Mouse (Mus musculus) heart, embryonic 14.5 days (tissue): ENCODE measurements at regions not wholly inside any gene's neighbourhood (a gene's known extent, or its start where the extent isn't known, plus 50 kb on each side); places are given as distances from the start of the nearest gene placed in this dataset.

Source experiments
- ATAC-seq: fragments of 200-750 bp; cut with Nextera tagmentation; 2 replicates; pipeline ENCODE4 v1.8.0; 2017; ENCODE audit warnings: low read depth, moderate TSS enrichment; ENCODE audit not compliant: insufficient number of reproducible peaks, insufficient read depth, low FRiP score
- H3K27ac ChIP-seq, 2 experiments: fragments of 200-500 bp in 1 of 2; fragments of 300-500 bp in 1 of 2; sonication (generic) in 1 of 2; replicated peaks in 1 of 2; 2 replicates each; pipeline ENCODE4 v1.5.1; 2012 to 2014; ENCODE audit warnings: low read depth in 2 of 2, low read length in 2 of 2, control low read depth in 1 of 2, mild to moderate bottlenecking in 1 of 2, mixed read lengths in 1 of 2; ENCODE audit not compliant: control insufficient read depth in 1 of 2, insufficient read depth in 1 of 2
- H3K27me3 ChIP-seq: fragments of 300-500 bp; sonication (generic); 2 replicates; pipeline ENCODE4 v1.6.1; 2014; ENCODE audit warnings: mild to moderate bottlenecking, low read length, control low read depth; ENCODE audit not compliant: control insufficient read depth, insufficient read depth
- H3K36me3 ChIP-seq: fragments of 300-500 bp; sonication (generic); 2 replicates; pipeline ENCODE4 v1.6.1; 2014; ENCODE audit warnings: mild to moderate bottlenecking, control low read depth, low read length, mixed read lengths; ENCODE audit not compliant: control insufficient read depth, insufficient read depth
- H3K4me1 ChIP-seq, 2 experiments: fragments of 200-500 bp in 1 of 2; fragments of 300-500 bp in 1 of 2; sonication (generic) in 1 of 2; 2 replicates each; pipeline ENCODE4 v1.6.1; 2012 to 2014; ENCODE audit warnings: low read length in 2 of 2, control low read depth in 1 of 2, mixed read lengths in 1 of 2; ENCODE audit not compliant: control insufficient read depth in 2 of 2, insufficient read depth in 2 of 2
- H3K4me2 ChIP-seq: fragments of 300-500 bp; sonication (generic); 2 replicates; pipeline ENCODE4 v1.6.1; 2014; ENCODE audit warnings: mild to moderate bottlenecking, low read length
- H3K4me3 ChIP-seq, 2 experiments: fragments of 200-500 bp in 1 of 2; fragments of 300-500 bp in 1 of 2; sonication (generic) in 1 of 2; 2 replicates each; pipeline ENCODE4 v1.5.1; 2012 to 2014; ENCODE audit warnings: low read length in 2 of 2, mild to moderate bottlenecking in 2 of 2, control low read depth in 1 of 2, low read depth in 1 of 2, moderate library complexity in 1 of 2; ENCODE audit not compliant: control insufficient read depth in 1 of 2, insufficient read depth in 1 of 2
- H3K9ac ChIP-seq: fragments of 300-500 bp; sonication (generic); 2 replicates; pipeline ENCODE4 v1.6.1; 2014; ENCODE audit warnings: mild to moderate bottlenecking, low read length
- H3K9me3 ChIP-seq: fragments of 300-500 bp; sonication (generic); 2 replicates; pipeline ENCODE4 v1.6.1; 2016; ENCODE audit warnings: low read length, control low read depth; ENCODE audit not compliant: control insufficient read depth
- WGBS: fragments of 180-500 bp; shearing (Covaris S2); extraction: QIAGEN DNeasy Blood & Tissue Kit; methylation state at CpG from one replicate; pipeline ENCODE4 v1.1.7; 2014; 5-methylcytosine and 5-hydroxymethylcytosine counted together

DNA sequence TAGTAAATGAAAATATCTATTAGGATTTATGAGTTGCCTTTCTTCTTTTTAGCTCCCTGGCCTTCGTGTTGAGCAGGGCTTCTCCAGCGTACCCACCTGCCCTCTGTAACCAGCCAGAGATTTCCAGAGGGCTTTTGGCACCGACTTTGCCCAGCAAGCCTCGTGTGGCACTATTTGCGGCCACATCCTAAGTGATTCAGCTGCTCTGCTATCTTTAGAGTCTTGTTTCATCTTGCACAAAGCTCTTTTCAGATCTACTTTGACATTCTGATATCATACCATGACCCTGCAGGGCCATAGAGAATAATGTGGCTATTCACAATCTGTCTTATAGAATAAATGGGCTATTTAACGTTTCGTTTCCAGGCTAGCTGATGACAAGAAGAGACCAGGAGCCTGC lies 115.4 kb upstream of the Ddhd1 start:
- Histone ChIP-seq H3K4me1 (peaks cover 0 to 6% of the 10 kb centered on the region in 2 experiments; a peak in 1 of 4 replicates), H3K27ac (no peak overlapping the region), H3K27me3 (no peaks in the 10 kb centered on the region), H3K4me3 (peak overlapping the region in 1 of 2 experiments; percentile 26; a peak in 1 of 4 replicates), H3K36me3 (no peaks in the 10 kb centered on the region), H3K4me2 (peak overlapping the region; percentile 69), H3K9me3 (no peaks in the 10 kb centered on the region), H3K9ac (no peak overlapping the region)
- ATAC-seq, result no peak
- WGBS, result 47% methylated on average over 7 of the region's 7 CpGs

DNA sequence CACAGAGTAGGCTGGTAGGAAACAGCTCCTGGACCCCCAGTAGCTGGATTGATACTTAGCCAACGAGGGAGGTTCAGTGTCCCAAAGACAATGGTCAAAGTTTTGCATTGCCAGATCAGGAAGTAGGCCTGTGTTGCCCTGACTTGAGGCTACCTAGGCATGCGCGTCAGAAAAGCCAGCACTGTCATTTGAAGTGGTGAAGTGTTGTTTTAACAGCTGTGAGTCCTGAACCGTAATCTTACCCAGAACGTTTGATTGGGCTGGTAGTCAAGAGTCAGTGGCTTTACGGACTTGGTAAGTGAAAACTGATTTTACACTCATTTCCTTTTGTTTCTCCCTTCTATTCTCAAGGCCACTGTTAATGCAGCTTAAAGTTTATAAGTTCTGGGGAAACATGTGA lies 123.9 kb upstream of the Ddhd1 start:
- Histone ChIP-seq H3K9me3 (no peaks in the 10 kb centered on the region), H3K36me3 (no peaks in the 10 kb centered on the region), H3K27me3 (no peaks in the 10 kb centered on the region), H3K9ac (no peak overlapping the region), H3K4me1 (no peaks in the 10 kb centered on the region), H3K4me3 (no peak overlapping the region), H3K27ac (no peak overlapping the region), H3K4me2 (no peak overlapping the region)
- ATAC-seq, result no peak
- WGBS, result 66% methylated on average over 6 of the region's 6 CpGs

DNA sequence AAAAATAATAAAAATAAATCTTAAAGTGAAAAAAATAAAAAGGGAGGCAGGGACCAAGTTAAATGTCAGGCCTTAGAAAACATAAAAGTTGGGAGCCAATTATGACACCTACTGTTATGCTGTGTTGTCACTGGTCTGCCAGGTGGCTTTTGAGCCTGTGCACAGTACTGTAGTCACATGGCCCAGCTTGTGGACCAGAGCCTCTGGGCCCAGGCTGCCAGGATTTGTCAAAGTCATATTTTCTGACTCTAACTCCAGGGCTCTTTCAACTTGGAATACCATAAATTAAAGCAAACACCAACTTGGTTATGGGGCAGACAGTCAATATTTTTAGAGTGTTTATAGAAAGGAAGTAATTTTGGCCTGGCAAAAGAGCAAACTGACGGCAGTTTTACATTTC lies 137.0 kb upstream of the Ddhd1 start:
- Histone ChIP-seq H3K9ac (no peak overlapping the region), H3K36me3 (no peaks in the 10 kb centered on the region), H3K27me3 (no peaks in the 10 kb centered on the region), H3K4me3 (no peak overlapping the region), H3K27ac (no peak overlapping the region), H3K9me3 (no peaks in the 10 kb centered on the region), H3K4me1 (no peaks in the 10 kb centered on the region), H3K4me2 (no peak overlapping the region)
- WGBS, result 80% methylated on average over 1 of the region's 1 CpGs
- ATAC-seq, result no peak

DNA sequence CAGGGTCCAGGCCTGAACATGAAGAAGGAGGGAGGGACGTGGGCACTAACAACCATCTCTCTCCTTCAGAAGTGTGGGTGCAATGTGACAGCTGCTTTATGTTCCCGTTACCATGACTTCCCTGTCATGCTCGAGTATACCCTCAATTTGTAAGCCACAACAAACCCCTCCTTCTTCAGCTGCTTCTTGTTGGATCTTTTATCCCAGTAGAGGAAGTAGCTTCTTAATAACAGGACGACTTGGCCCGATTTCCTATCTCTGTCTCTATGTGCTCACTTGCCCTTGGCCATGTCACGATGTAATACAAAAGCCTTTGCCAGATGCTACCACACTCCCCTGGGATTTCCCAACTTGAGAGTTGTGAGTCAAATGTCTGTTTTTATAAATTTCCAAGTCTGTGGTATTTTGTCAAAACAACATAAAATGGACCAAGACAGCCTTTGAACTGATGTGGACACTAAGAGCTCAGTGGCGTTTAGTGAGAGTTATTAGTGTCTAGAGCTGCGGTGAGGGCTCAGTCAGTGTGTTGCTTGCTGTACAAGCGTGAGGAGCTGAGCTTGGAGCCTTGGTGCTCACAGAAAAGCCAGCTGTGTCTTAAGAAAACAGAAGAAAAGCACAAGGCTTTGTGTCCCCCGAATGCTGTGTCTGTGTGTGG lies 138.8 kb upstream of the Ddhd1 start:
- no peak overlapping the region for H3K27ac ChIP-seq
- H3K36me3 ChIP-seq, result no peaks in the 10 kb centered on the region
- H3K9me3 ChIP-seq, result no peaks in the 10 kb centered on the region
- H3K4me2 ChIP-seq, result no peak overlapping the region
- ATAC-seq, result no peak
- no peaks in the 10 kb centered on the region for H3K27me3 ChIP-seq
- no peak overlapping the region for H3K4me3 ChIP-seq
- no peaks in the 10 kb centered on the region for H3K4me1 ChIP-seq
- 75% methylated on average over 10 of the region's 10 CpGs for WGBS
- H3K9ac ChIP-seq, result no peak overlapping the region

DNA sequence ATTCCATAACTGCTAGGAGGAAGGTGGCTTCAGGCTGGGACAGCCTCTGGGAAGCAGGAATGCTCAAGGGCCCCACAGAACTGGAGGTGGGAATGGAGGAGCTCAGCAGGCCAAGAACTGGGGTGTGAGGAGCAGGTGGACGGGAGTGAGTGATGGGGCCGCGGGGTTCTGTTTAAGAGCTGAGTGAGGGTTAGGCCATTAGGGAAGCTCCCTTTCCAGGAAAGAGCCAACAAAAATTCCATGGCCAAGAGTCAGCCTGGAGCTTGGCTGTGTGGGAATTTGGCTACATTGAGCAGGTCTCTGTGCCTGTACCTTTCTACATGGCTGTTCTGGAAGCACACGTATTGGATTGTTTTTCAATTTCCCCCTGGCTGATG lies 139.4 kb upstream of the Ddhd1 start:
- H3K4me2 ChIP-seq, result no peak overlapping the region
- H3K9ac ChIP-seq, result no peak overlapping the region
- H3K36me3 ChIP-seq, result no peaks in the 10 kb centered on the region
- H3K4me3 ChIP-seq, result no peak overlapping the region
- ATAC-seq, result no peak
- H3K4me1 ChIP-seq, result no peaks in the 10 kb centered on the region
- 87% methylated on average over 4 of the region's 4 CpGs for WGBS
- no peaks in the 10 kb centered on the region for H3K9me3 ChIP-seq
- no peak overlapping the region for H3K27ac ChIP-seq
- no peaks in the 10 kb centered on the region for H3K27me3 ChIP-seq

DNA sequence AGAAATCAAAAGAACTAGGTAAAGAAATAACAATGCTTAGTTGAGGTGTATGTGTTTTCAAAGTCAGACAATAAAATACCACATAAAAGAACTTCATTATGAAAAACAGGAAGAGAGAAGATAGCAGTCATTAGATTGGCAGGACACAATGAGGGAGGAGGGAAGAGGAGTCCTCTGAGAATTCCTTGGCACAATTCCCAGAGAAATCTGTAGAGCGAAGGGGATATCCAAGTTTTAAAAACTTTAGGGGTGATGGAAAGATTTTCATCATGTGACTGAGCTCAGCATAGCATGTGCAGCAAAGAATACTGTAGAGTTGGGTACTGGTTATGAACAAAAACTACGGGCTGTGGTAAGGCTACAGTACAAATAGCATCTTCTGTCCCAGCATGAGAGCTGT lies 141.3 kb upstream of the Ddhd1 start:
- Histone ChIP-seq H3K9ac (no peak overlapping the region), H3K27me3 (no peaks in the 10 kb centered on the region), H3K4me2 (no peak overlapping the region), H3K36me3 (no peaks in the 10 kb centered on the region), H3K27ac (no peak overlapping the region), H3K9me3 (no peaks in the 10 kb centered on the region), H3K4me1 (no peaks in the 10 kb centered on the region), H3K4me3 (no peak overlapping the region)
- ATAC-seq, result no peak
- WGBS, result 60% methylated on average over 2 of the region's 2 CpGs

DNA sequence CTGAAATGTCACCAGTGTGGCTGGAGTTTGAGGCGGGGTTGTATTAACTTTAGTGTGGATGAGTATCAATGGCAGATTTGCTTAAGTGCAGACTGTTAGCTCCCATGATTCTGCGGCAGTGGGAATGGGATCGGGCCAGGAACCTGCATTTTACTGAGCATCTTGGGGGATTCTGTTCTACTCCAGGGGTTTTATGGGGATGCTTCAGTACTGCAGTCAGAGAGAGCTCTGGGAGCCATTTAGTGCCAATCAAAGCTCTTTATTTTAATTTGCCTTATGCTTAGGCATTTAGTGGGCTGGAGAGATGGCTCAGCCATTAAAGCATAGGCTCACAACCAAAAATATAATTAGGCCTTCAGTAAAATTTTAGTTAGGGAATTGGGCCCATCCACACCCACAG lies 148.0 kb upstream of the Ddhd1 start:
- 84% methylated on average over 3 of the region's 3 CpGs for WGBS
- no peak for ATAC-seq
- H3K27me3 ChIP-seq, result no peaks in the 10 kb centered on the region

DNA sequence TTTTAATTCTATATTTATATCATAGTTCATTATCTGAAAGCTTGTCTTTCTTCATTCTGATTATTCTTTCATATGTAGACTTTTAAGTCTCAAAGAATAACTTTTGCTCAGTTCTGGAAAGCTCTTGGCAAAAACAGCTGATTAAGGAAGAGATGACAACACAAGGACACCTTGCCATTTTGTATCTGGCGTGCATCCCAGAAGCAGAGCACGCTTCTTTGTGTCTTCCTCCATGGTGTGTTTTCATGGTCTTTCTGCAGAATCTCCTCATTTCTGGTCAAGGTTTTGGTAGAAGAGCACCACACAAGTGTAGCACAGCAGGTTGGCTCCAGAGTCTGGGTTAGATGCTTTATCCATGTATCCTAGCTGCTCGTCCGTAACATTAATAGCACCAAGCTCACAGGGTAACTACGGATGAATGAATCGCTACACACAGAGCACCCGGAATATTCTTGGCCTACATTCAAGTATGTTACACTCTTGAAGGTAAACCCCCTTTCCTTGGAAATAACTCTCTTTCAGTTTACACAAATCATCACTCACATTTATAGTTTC lies 148.9 kb upstream of the Ddhd1 start:
- WGBS, result 72% methylated on average over 7 of the region's 7 CpGs
- H3K4me1 ChIP-seq, result peaks cover 6 to 9% of the 10 kb centered on the region in 2 experiments; a peak in 3 of 4 replicates
- H3K9me3 ChIP-seq, result no peaks in the 10 kb centered on the region
- no peak overlapping the region for H3K9ac ChIP-seq
- no peak overlapping the region for H3K27ac ChIP-seq
- no peak overlapping the region for H3K4me2 ChIP-seq
- no peaks in the 10 kb centered on the region for H3K36me3 ChIP-seq
- H3K4me3 ChIP-seq, result no peak overlapping the region
- no peak for ATAC-seq
- H3K27me3 ChIP-seq, result no peaks in the 10 kb centered on the region

More for the DNA sequence above, 148.0 kb upstream of the Ddhd1 start:
- Histone ChIP-seq H3K36me3 (no peaks in the 10 kb centered on the region), H3K4me3 (no peak overlapping the region), H3K27ac (no peak overlapping the region), H3K4me1 (peaks cover 6 to 9% of the 10 kb centered on the region in 2 experiments; a peak in 3 of 4 replicates), H3K9ac (no peak overlapping the region), H3K4me2 (no peak overlapping the region), H3K9me3 (no peaks in the 10 kb centered on the region)
